Mouse (Mus musculus): ENCODE results near the gene Zfp462. TPM values are rescaled to one million over a fixed set of nuclear protein-coding genes. Genes with fewer than 3 reads are reported as not detected.

Gene Zfp462
- polyA plus RNA-seq, 1 experiment from 2014 or later, result 4.7 TPM

- Histone ChIP-seq H3K36me3 (no peaks in the 10 kb centered on the region), H3K9me3 (replicated peaks) (no peaks in the 10 kb centered on the region), H3K4me2 (no peak overlapping the region), H3K4me1 (no peaks in the 10 kb centered on the region), H3K27ac (no peak overlapping the region), H3K4me3 (replicated peaks) (no peak overlapping the region), H3K9ac (no peak overlapping the region), H3K27me3 (no peaks in the 10 kb centered on the region)
- no peak for ATAC-seq (replicated peaks; ENCODE audit: low FRiP score)
- WGBS, result 70% methylated on average over 2 of the region's 2 CpGs
These were observed 156.0 kb downstream of the Zfp462 start for GRCm38 (mm10) chr4:55100851-55101250.

GRCm38 (mm10) chr4:55101601-55102000 is 156.8 kb downstream of the Zfp462 start:
- Histone ChIP-seq H3K4me3 (replicated peaks) (no peak overlapping the region), H3K27ac (no peak overlapping the region), H3K4me1 (no peaks in the 10 kb centered on the region), H3K36me3 (no peaks in the 10 kb centered on the region), H3K9me3 (replicated peaks) (no peaks in the 10 kb centered on the region), H3K4me2 (no peak overlapping the region), H3K9ac (no peak overlapping the region), H3K27me3 (no peaks in the 10 kb centered on the region)
- ATAC-seq (replicated peaks; ENCODE audit: low FRiP score), result no peak
- WGBS, result 86% methylated on average over 9 of the region's 9 CpGs

GRCm38 (mm10) chr4:55102382-55102781 is 157.5 kb downstream of the Zfp462 start:
- Histone ChIP-seq H3K27me3 (no peaks in the 10 kb centered on the region), H3K4me3 (replicated peaks) (no peak overlapping the region), H3K4me2 (no peak overlapping the region), H3K4me1 (no peaks in the 10 kb centered on the region), H3K27ac (no peak overlapping the region), H3K36me3 (no peaks in the 10 kb centered on the region), H3K9ac (no peak overlapping the region), H3K9me3 (replicated peaks) (no peaks in the 10 kb centered on the region)
- ATAC-seq (replicated peaks; ENCODE audit: low FRiP score), result no peak
- WGBS, result 81% methylated on average over 3 of the region's 3 CpGs

- Histone ChIP-seq H3K9ac (no peak overlapping the region), H3K4me1 (no peaks in the 10 kb centered on the region), H3K27ac (no peak overlapping the region), H3K27me3 (no peaks in the 10 kb centered on the region), H3K4me3 (replicated peaks) (no peak overlapping the region), H3K4me2 (no peak overlapping the region), H3K36me3 (no peaks in the 10 kb centered on the region), H3K9me3 (replicated peaks) (no peaks in the 10 kb centered on the region)
- ATAC-seq (replicated peaks; ENCODE audit: low FRiP score), result no peak
- 66% methylated on average over 3 of the region's 3 CpGs for WGBS
These were observed 158.7 kb downstream of the Zfp462 start for GRCm38 (mm10) chr4:55103575-55103974.

GRCm38 (mm10) chr4:55117839-55118487 is 173.1 kb downstream of the Zfp462 start:
- WGBS, result 45% methylated on average over 10 of the region's 10 CpGs
- H3K4me3 ChIP-seq (replicated peaks), result no peak overlapping the region
- H3K27ac ChIP-seq, result no peak overlapping the region
- no peaks in the 10 kb centered on the region for H3K4me1 ChIP-seq
- no peak for ATAC-seq (replicated peaks; ENCODE audit: low FRiP score)
- H3K4me2 ChIP-seq, result no peak overlapping the region
- no peak overlapping the region for H3K9ac ChIP-seq
- H3K9me3 ChIP-seq (replicated peaks), result no peaks in the 10 kb centered on the region
- H3K27me3 ChIP-seq, result no peaks in the 10 kb centered on the region
- no peaks in the 10 kb centered on the region for H3K36me3 ChIP-seq

- no peak overlapping the region for H3K4me2 ChIP-seq
- H3K4me1 ChIP-seq, result peaks cover 9% of the 10 kb centered on the region
- no peak overlapping the region for H3K4me3 ChIP-seq (replicated peaks)
- H3K27me3 ChIP-seq, result no peaks in the 10 kb centered on the region
- H3K27ac ChIP-seq, result no peak overlapping the region
- WGBS, result 66% methylated on average over 2 of the region's 2 CpGs
- no peaks in the 10 kb centered on the region for H3K9me3 ChIP-seq (replicated peaks)
- no peaks in the 10 kb centered on the region for H3K36me3 ChIP-seq
- ATAC-seq (replicated peaks; ENCODE audit: low FRiP score), result no peak
- no peak overlapping the region for H3K9ac ChIP-seq
These were observed 176.3 kb downstream of the Zfp462 start for GRCm38 (mm10) chr4:55121126-55121525.

GRCm38 (mm10) chr4:55121952-55122351 is 177.1 kb downstream of the Zfp462 start:
- no peak overlapping the region for H3K4me3 ChIP-seq (replicated peaks)
- ATAC-seq (replicated peaks; ENCODE audit: low FRiP score), result no peak
- H3K27me3 ChIP-seq, result no peaks in the 10 kb centered on the region
- H3K4me1 ChIP-seq, result peaks cover 9% of the 10 kb centered on the region
- no peak overlapping the region for H3K27ac ChIP-seq
- no peak overlapping the region for H3K4me2 ChIP-seq
- 58% methylated on average over 6 of the region's 6 CpGs for WGBS
- H3K9ac ChIP-seq, result no peak overlapping the region
- no peaks in the 10 kb centered on the region for H3K36me3 ChIP-seq
- H3K9me3 ChIP-seq (replicated peaks), result no peaks in the 10 kb centered on the region

- Histone ChIP-seq H3K27ac (no peak overlapping the region), H3K4me3 (replicated peaks) (no peak overlapping the region), H3K27me3 (no peaks in the 10 kb centered on the region), H3K4me2 (no peak overlapping the region), H3K36me3 (no peaks in the 10 kb centered on the region), H3K9me3 (replicated peaks) (no peaks in the 10 kb centered on the region), H3K9ac (no peak overlapping the region), H3K4me1 (peaks cover 9% of the 10 kb centered on the region)
- 96% methylated on average over 3 of the region's 3 CpGs for WGBS
- no peak for ATAC-seq (replicated peaks; ENCODE audit: low FRiP score)
These were observed 179.3 kb downstream of the Zfp462 start for GRCm38 (mm10) chr4:55124126-55124525.

- H3K36me3 ChIP-seq, result no peaks in the 10 kb centered on the region
- peak overlapping the region; percentile 35 for H3K4me2 ChIP-seq
- peaks cover 9% of the 10 kb centered on the region for H3K4me1 ChIP-seq
- 45% methylated on average over 11 of the region's 11 CpGs for WGBS
- no peak for ATAC-seq (replicated peaks; ENCODE audit: low FRiP score)
- no peak overlapping the region for H3K9ac ChIP-seq
- H3K9me3 ChIP-seq (replicated peaks), result no peaks in the 10 kb centered on the region
- H3K4me3 ChIP-seq (replicated peaks), result 0 out of 2 replicates have a peak overlapping the region, but pooled peaks have one; percentile 8
- H3K27ac ChIP-seq, result no peak overlapping the region
- H3K27me3 ChIP-seq, result no peaks in the 10 kb centered on the region
These were observed 180.3 kb downstream of the Zfp462 start for GRCm38 (mm10) chr4:55125048-55125737.

- 62% methylated on average over 4 of the region's 4 CpGs for WGBS
- Histone ChIP-seq H3K4me1 (peaks cover 9% of the 10 kb centered on the region), H3K27me3 (no peaks in the 10 kb centered on the region), H3K4me2 (peak overlapping the region; percentile 35), H3K9ac (no peak overlapping the region), H3K36me3 (no peaks in the 10 kb centered on the region), H3K27ac (no peak overlapping the region), H3K4me3 (replicated peaks) (0 out of 2 replicates have a peak overlapping the region, but pooled peaks have one; percentile 8), H3K9me3 (replicated peaks) (no peaks in the 10 kb centered on the region)
- no peak for ATAC-seq (replicated peaks; ENCODE audit: low FRiP score)
These were observed 180.8 kb downstream of the Zfp462 start for GRCm38 (mm10) chr4:55125738-55126054.

GRCm38 (mm10) chr4:55127228-55127901 is 182.5 kb downstream of the Zfp462 start:
- H3K4me3 ChIP-seq (replicated peaks), result no peak overlapping the region
- H3K4me1 ChIP-seq, result peaks cover 9% of the 10 kb centered on the region
- no peak overlapping the region for H3K9ac ChIP-seq
- H3K9me3 ChIP-seq (replicated peaks), result no peaks in the 10 kb centered on the region
- H3K4me2 ChIP-seq, result no peak overlapping the region
- H3K27ac ChIP-seq, result no peak overlapping the region
- ATAC-seq (replicated peaks; ENCODE audit: low FRiP score), result no peak
- H3K27me3 ChIP-seq, result no peaks in the 10 kb centered on the region
- 91% methylated on average over 9 of the region's 9 CpGs for WGBS
- no peaks in the 10 kb centered on the region for H3K36me3 ChIP-seq

- Histone ChIP-seq H3K4me1 (peaks cover 9% of the 10 kb centered on the region), H3K4me2 (no peak overlapping the region), H3K27me3 (no peaks in the 10 kb centered on the region), H3K4me3 (replicated peaks) (no peak overlapping the region), H3K27ac (no peak overlapping the region), H3K9me3 (replicated peaks) (no peaks in the 10 kb centered on the region), H3K36me3 (no peaks in the 10 kb centered on the region), H3K9ac (no peak overlapping the region)
- no peak for ATAC-seq (replicated peaks; ENCODE audit: low FRiP score)
- 78% methylated on average over 13 of the region's 13 CpGs for WGBS
These were observed 183.4 kb downstream of the Zfp462 start for GRCm38 (mm10) chr4:55128088-55128835.

All from kidney, embryonic 15.5 days (tissue).